Mouse (Mus musculus): Measurements from ENCODE around the gene Ctsz. TPM values are rescaled to one million over a fixed set of nuclear protein-coding genes. Genes with fewer than 3 reads are reported as not detected.

Ctsz gene
- total RNA-seq, 2 experiments from 2014 or later = 33.9 to 36.0 TPM

DNA sequence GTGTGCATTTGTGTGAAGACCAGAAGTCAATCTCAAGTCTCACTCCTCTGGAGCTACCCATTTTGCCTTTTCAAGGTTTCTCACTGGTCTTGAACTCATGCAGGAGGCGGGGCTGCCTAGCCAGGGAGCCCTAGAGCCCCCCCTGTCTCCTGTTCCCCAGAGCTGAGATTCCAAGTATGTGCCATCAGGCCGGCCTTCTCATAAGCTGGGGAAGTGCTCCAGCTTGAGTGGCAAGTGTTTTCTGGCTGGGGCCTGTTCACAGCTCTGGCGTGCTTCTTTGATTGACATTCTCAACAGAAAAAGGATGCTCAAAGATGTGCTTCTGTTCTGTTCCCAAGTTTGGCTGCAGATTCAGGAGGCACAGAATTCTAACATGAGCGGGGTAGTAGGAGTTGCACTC is 38.4 kb downstream of the Ctsz start:
- intact Hi-C loops (cut with DNase I) = no loop called here
- DNase-seq = no peak

DNA sequence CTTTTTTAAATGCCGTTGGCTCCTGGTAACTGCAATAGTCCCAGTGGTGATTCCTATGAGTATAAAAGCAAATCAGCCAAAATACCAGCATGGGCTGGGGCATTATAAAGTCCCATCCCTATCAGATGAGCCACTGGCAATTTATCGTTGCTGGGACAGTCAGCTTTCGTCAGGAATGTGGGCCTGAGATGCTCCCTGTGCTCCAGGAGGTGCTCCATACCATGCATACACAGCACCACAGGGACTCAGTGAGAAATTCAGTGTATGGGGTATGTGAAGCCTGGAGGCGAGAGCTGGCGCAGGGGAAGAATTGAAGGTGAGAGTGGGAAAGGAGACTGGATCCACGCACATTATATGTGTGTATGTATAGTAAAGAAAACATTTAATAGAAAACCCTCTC is 41.0 kb downstream of the Ctsz start:
- intact Hi-C loops (cut with DNase I) = no loop called here

DNA sequence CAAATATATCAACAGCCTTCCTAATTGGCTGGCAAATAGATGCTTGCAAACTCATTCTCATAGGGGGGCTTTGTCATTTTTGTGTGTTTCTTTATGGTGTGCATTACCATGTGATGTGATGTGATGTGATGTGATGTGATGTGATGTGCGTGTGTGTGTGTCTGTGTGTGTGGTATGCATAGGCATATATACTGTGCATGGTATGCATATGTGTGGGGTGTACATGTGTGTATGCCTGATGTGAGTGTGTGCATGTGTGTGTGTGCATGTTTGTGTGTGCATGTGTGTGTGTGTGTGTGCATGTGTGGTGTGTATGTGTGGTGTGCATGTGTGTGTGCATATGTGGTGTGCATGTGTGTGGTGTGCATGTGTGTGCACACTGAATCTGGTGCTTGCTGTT is 41.8 kb downstream of the Ctsz start:
- intact Hi-C loops (cut with DNase I) = no loop called here
- DNase-seq = no peak

More for the DNA sequence above, 41.0 kb downstream of the Ctsz start:
- DNase-seq = no peak

DNA sequence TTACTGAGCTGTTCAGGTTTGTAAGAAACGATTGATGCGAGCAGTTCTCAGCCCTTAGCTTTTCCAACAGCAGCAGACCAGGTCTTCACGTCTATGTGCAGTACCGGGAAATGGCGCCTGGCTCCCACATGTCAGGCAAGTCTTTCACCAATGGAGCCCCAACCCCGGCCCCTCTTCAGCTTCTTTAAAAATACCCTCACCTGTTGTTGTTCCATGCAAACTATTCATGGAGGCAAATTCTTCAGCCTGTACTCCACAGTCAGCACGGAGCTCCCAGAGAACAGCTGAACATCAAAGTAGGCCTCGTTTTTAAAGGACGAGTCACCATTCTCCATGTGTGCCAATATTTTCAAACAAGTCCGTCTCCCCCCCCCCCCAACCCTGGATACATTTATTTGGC is 42.2 kb downstream of the Ctsz start:
- intact Hi-C loops (cut with DNase I) = no loop called here
- no peak for DNase-seq

DNA sequence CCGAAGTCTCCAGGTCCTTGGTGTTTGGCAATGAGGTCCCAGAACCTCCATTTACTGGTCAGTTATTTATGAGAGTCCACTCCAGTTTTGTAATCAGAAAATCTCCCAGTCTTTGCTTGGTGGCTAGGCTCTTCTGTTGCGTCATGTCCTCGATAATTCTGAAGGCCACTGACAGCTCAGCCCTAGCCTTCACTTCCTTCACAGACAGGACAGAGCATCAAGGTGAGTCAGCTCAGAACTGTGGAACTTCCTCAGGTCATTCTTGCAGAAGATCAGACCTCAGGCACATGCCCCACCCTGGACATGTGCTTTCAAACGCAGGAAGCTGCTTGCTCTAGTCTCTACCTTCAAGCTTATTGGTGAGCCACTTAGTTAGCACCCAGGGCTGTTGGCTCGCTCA is 45.5 kb downstream of the Ctsz start:
- DNase-seq = no peak
- intact Hi-C loops (cut with DNase I) = no loop called here

DNA sequence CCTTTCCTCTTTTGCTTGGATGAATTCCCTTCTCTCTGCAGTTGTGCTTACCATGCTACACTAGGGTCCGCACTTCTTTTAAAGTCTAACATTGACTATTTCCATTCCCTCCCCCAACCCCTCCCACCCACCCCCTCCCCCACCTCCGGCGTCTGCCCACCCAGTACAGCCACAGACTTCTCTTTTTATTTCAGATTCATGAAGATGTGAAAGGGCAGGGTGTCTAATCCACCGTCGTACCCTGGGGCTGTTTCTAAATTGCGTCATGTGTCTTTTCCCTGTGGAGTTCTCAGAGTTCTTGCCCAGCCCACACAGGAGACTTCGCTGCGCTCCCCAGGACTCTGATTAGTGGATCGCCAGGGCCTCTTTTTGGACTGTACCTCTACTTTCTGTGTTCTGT is 46.3 kb downstream of the Ctsz start:
- intact Hi-C loops (cut with DNase I) = no loop called here
- DNase-seq = no peak

DNA sequence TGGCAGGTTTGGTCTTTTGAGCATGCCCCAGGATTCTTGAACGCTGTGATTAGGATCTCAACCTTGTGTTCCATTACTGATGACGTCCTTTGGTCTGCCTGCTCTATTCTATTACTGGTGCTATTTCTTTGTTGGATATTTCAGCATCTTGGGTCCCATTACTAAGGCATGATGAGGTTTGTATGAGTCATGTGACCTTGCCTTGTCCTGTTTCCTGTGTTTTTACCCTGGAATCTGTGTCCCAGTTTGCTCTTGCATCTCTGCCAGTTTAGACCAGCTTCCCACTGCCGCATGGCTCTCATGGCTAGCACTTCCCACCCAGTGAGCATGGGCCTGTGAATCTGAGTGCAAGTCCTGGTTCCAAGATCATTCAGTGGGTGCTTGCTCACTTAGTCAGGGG is 46.9 kb downstream of the Ctsz start:
- intact Hi-C loops (cut with DNase I) = no loop called here
- no peak for DNase-seq

DNA sequence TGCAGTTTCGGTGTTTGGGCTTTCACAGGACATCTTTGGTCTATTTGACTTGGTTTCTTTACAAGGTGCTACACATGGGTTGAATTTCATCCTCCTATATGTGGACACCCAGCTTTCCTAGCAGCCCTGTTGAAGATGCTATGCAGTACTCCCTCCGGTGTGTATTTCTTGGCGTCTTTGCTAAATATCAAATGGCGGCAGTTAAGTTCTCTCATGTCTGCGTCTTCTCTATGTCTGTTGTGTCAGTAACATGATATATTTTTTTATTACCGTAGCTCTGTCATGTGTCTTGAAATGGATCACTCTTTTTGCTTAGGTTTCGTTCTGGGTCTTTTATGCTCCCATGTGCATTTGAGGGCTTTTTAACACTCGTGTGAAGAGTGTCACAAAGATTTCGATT is 57.8 kb downstream of the Ctsz start:
- no peak for DNase-seq
- intact Hi-C loops (cut with DNase I) = no loop called here

Other genes with a start within 250 kb of the Ctsz start
- gene Gnas, start 154.7 kb downstream of the Ctsz start, total RNA-seq (2021) = 1,000 to 10,000 TPM; 1,171 to 1,227 TPM
- gene Gm20721, start 92.3 kb downstream of the Ctsz start, total RNA-seq (2021) = 1 to 10 TPM; 2.4 TPM
- 10 to 100 TPM; 29.3 to 31.4 TPM for gene Nelfcd, start 23.2 kb downstream of the Ctsz start, total RNA-seq (2021)
- 1 to 10 TPM; 3.8 to 4.1 TPM for gene Tubb1, start 11.7 kb upstream of the Ctsz start, total RNA-seq (2021)
- gene Atp5e, start 25.1 kb upstream of the Ctsz start, total RNA-seq (2021) = 1,000 to 10,000 TPM; 1,605 to 1,606 TPM
- 10 to 100 TPM; 56.5 to 65.8 TPM for gene Prelid3b, start 34.0 kb upstream of the Ctsz start, total RNA-seq (2021)
- gene Zfp831, start 204.5 kb upstream of the Ctsz start, total RNA-seq (2021) = under 1 TPM; 0.08 TPM